Mouse (Mus musculus) liver, embryonic 14.5 days (tissue): ENCODE results near the gene Lrrn4cl.

ENCODE experiments used
- CTCF ChIP-seq: IDR thresholded peaks from 2 replicates; pipeline ENCODE4 v1.5.1; 2016; ENCODE audit warnings: antibody characterized with exemption, low read depth, control low read depth
- EP300 ChIP-seq: IDR thresholded peaks from 2 replicates; pipeline ENCODE4 v1.6.1; 2016; ENCODE audit warnings: antibody characterized with exemption, low read depth

DNA sequence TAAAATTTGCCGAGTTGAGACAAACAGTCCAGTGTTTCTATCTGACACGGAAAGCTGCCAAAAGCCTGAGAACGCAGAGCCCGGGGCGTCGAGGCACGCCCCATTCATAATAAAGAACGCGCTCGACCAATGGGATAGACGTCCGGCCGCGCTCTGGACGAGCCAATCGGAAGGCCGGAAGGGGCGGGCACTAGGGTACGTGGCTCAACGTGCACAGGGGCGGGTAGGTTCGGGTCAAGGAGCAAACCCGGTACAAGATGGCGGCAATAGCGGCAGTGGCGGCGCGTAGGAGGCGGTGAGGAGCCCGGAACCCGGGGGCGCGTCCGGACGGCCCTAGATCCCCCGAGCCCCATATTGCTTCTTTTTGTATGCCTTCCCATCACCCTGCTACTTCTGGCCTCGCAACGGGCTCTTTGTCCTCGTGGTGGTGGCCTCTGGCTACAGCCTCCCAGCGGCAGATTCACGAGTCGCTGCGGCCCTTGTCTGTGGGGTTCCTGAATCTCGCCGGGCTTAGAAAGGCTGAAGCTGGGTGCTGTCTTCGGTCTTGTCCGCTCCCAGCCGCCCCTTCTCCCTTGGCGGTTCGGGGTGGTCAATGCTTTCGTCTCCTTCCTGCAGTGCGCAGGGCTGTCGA, 47.4 kb downstream of the Lrrn4cl start, which contains the start of gene Ganab:
- TF ChIP-seq CTCF (peak; percentile 43), EP300 (no peak; the same call in 1 of the 2 replicates)
